ENCODE assay signal across 17 mouse cellular contexts in the genomic region with DNA sequence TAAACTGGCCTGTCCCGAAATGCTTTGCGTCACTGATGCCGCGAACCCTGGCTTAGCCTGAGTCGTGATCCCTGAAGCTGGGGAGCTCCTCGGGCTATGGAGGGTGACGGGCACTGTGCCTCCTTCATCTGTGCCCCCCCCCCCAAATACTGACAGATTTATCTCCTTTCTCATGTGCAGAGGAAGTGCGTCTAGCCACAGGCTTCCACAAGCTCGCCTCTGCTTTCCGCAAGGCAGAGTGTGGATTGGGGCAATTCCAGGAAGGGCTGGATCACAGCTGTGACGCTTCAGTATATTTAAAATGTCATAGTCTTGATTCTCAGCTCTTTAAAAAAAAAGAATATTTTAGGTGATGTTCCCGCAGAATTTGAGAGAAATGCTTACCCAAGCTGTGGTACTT. TPM values are rescaled to one million over a fixed set of nuclear protein-coding genes. Genes with fewer than 3 reads are reported as not detected.
DNase-seq lines count a peak whose midpoint lies in the region; ATAC-seq and TF ChIP-seq lines count a peak whose summit lies in the region.
"Had no signal": no experiment of that assay in that cellular context is flagged by ENCODE, and none has a peak within 500 bp of the region (broad histone marks: within the 10 kb centered on the region; RNA-seq: fewer than 3 reads in every experiment).

No protein-coding gene starts in this region.

- no peak for TF ChIP-seq CTCF in lung, postnatal 0 days (IDR thresholded peaks at IDR 0.05)
- TF ChIP-seq CTCF in forebrain, postnatal 0 days (IDR thresholded peaks at IDR 0.05; ENCODE audit: low read depth): no peak

- no peak overlapping the region for H3K27ac ChIP-seq in kidney, embryonic 15.5 days
- H3K27ac ChIP-seq in lung, postnatal 0 days (ENCODE audit: low read length): no peak overlapping the region
- no peak overlapping the region for H3K27ac ChIP-seq in forebrain, postnatal 0 days (ENCODE audit: low read depth, low read length)
- H3K27ac ChIP-seq: neural tube, embryonic 15.5 days had no signal

- no peak overlapping the region for H3K4me3 ChIP-seq in kidney, embryonic 15.5 days (replicated peaks)
- no peak overlapping the region for H3K4me3 ChIP-seq in lung, postnatal 0 days (ENCODE audit: low read depth, low read length)
- H3K4me3 ChIP-seq in forebrain, postnatal 0 days (ENCODE audit: low read depth, low read length): no peak overlapping the region
- H3K4me3 ChIP-seq: erythroblast, embryonic 14.5 days; hindbrain, embryonic 13.5 days; neural tube, embryonic 15.5 days had no signal

- H3K27me3 ChIP-seq in kidney, embryonic 15.5 days: no peaks in the 10 kb centered on the region
- no peaks in the 10 kb centered on the region for H3K27me3 ChIP-seq in lung, postnatal 0 days (replicated peaks; ENCODE audit: insufficient read depth, low read length)
- no peaks in the 10 kb centered on the region for H3K27me3 ChIP-seq in forebrain, postnatal 0 days (ENCODE audit: insufficient read depth, low read length)
- H3K27me3 ChIP-seq: hindbrain, embryonic 13.5 days; neural tube, embryonic 15.5 days had no signal

- H3K4me2 ChIP-seq in kidney, embryonic 15.5 days: peak overlapping the region; percentile 39
- no peak overlapping the region for H3K4me2 ChIP-seq in lung, postnatal 0 days (replicated peaks; ENCODE audit: low read depth, low read length)
- no peak overlapping the region for H3K4me2 ChIP-seq in forebrain, postnatal 0 days (ENCODE audit: low read depth)
- H3K4me2 ChIP-seq: hindbrain, embryonic 13.5 days; neural tube, embryonic 15.5 days had no signal

- WGBS in kidney, embryonic 15.5 days: 36% methylated on average over 12 of the region's 12 CpGs
- WGBS in lung, postnatal 0 days: 47% methylated on average over 12 of the region's 12 CpGs
- 73% methylated on average over 12 of the region's 12 CpGs for WGBS in forebrain, postnatal 0 days

- DNase-seq in frontal cortex, postnatal 36 days (ENCODE audit: low spot score in 2 of 2): no peak
- no peak for DNase-seq in kidney, postnatal 36 days
- peak; percentile 24 for DNase-seq in lung, postnatal 0 days (ENCODE audit: low spot score)
- DNase-seq in lung, postnatal 25 days (ENCODE audit: low spot score): no peak
- peak; percentile 50 for DNase-seq in right cerebral cortex, postnatal 25 days
- DNase-seq in forebrain, postnatal 0 days: no peak
- DNase-seq: adrenal gland, postnatal 25 days; cerebellum, adult 11 months; thymus, adult 2 months had no signal

- peak; percentile 67 for ATAC-seq in frontal cortex, adult (ENCODE audit: low TSS enrichment)
- ATAC-seq in kidney, embryonic 15.5 days (replicated peaks; ENCODE audit: low FRiP score): no peak
- ATAC-seq in lung, postnatal 0 days: no peak
- no peak for ATAC-seq in forebrain, postnatal 0 days

- no peak overlapping the region for H3K9ac ChIP-seq in kidney, embryonic 15.5 days
- no peak overlapping the region for H3K9ac ChIP-seq in lung, postnatal 0 days (replicated peaks; ENCODE audit: low read depth)
- no peak overlapping the region for H3K9ac ChIP-seq in forebrain, postnatal 0 days
- H3K9ac ChIP-seq: hindbrain, embryonic 13.5 days; neural tube, embryonic 15.5 days had no signal

- H3K9me3 ChIP-seq in kidney, embryonic 15.5 days (replicated peaks): no peaks in the 10 kb centered on the region
- no peaks in the 10 kb centered on the region for H3K9me3 ChIP-seq in lung, postnatal 0 days (ENCODE audit: low read length)
- no peaks in the 10 kb centered on the region for H3K9me3 ChIP-seq in forebrain, postnatal 0 days (ENCODE audit: low read length)
- H3K9me3 ChIP-seq: hindbrain, embryonic 13.5 days; neural tube, embryonic 15.5 days had no signal

- TF ChIP-seq EP300 in lung, postnatal 0 days (IDR thresholded peaks at IDR 0.05): no peak

- H3K4me1 ChIP-seq in kidney, embryonic 15.5 days: peaks cover 23% of the 10 kb centered on the region
- 0 out of 2 replicates have a peak, but pooled peaks cover 3% of the 10 kb centered on the region for H3K4me1 ChIP-seq in lung, postnatal 0 days (ENCODE audit: insufficient read depth, low read depth, low read length)
- H3K4me1 ChIP-seq in forebrain, postnatal 0 days (ENCODE audit: insufficient read depth): peaks cover 11% of the 10 kb centered on the region; the same call in 1 of the 2 replicates

- H3K36me3 ChIP-seq in kidney, embryonic 15.5 days: no peaks in the 10 kb centered on the region
- no peaks in the 10 kb centered on the region for H3K36me3 ChIP-seq in lung, postnatal 0 days (ENCODE audit: insufficient read depth, low read length)
- no peaks in the 10 kb centered on the region for H3K36me3 ChIP-seq in forebrain, postnatal 0 days (ENCODE audit: insufficient read depth)
- H3K36me3 ChIP-seq: hindbrain, embryonic 13.5 days; neural tube, embryonic 15.5 days had no signal

RNA-seq across cellular contexts. Expression of gene Efhd2, which starts 21.1 kb away (rescaled TPM):
- 53.9 and 56.7 TPM in 2 replicates for polyA plus RNA-seq in kidney, embryonic 15.5 days (2015; fragmentation: Nextera tagmentation; extraction: Ambion mirVana)
- 81.6 and 88.4 TPM in 2 replicates for polyA plus RNA-seq in lung, postnatal 0 days (2015; fragmentation: Nextera tagmentation; extraction: Ambion mirVana)
- 24.2 and 30.7 TPM in 2 replicates for total RNA-seq in forebrain, postnatal 0 days (2014; rRNA removed)
- polyA plus RNA-seq in forebrain, postnatal 0 days (2015; fragmentation: Nextera tagmentation; extraction: Ambion mirVana): 49.7 and 52.2 TPM in 2 replicates

RNA-seq across cellular contexts. Expression of gene Ctrc, which starts 49.6 kb away (rescaled TPM):
- polyA plus RNA-seq in kidney, embryonic 15.5 days (2015; fragmentation: Nextera tagmentation; extraction: Ambion mirVana): not detected in 2 replicates
- not detected in 2 replicates for polyA plus RNA-seq in lung, postnatal 0 days (2015; fragmentation: Nextera tagmentation; extraction: Ambion mirVana)
- not detected in 2 replicates for total RNA-seq in forebrain, postnatal 0 days (2014; rRNA removed)
- not detected in 2 replicates for polyA plus RNA-seq in forebrain, postnatal 0 days (2015; fragmentation: Nextera tagmentation; extraction: Ambion mirVana)
- total RNA-seq: adrenal gland, postnatal 25 days; layer of hippocampus, adult 18-20 months had no signal
- polyA plus RNA-seq: erythroblast, embryonic 14.5 days; hindbrain, embryonic 13.5 days; limb, embryonic 11.5 days; liver, embryonic 16.5 days; neural tube, embryonic 15.5 days had no signal

Comparison
In these comparisons a context has a peak if more than half of its experiments do, and no peak if none do; other contexts are left out.
1. DNase-seq: peak in lung, postnatal 0 days (single experiment) and right cerebral cortex, postnatal 25 days (single experiment); none in frontal cortex, postnatal 36 days (0 of 2), kidney, postnatal 36 days (0 of 2), lung, postnatal 25 days (single experiment) and forebrain, postnatal 0 days (single experiment).